Mouse (Mus musculus): ENCODE results near the gene Gnb3. TPM values are rescaled to one million over a fixed set of nuclear protein-coding genes. Genes with fewer than 3 reads are reported as not detected.
A peak's percentile ranks its signal among the peaks of the same experiment; 100 is the strongest.

Gnb3 gene
- 2.0 and 2.1 TPM in 2 replicates for polyA plus RNA-seq (2015; fragmentation: Nextera tagmentation; extraction: Ambion mirVana)

- 0 out of 2 replicates have a peak within 1 kb of the TSS, but pooled peaks have one; percentile 12 for H3K4me2 ChIP-seq (replicated peaks)
Measured at GRCm38 (mm10) chr6:124840241-124841167, at the start of gene Gnb3. Gene Gnb3 (minus strand): TSS chr6:124840275.

GRCm38 (mm10) chr6:124888555-124889125 lies 48.6 kb upstream of the Gnb3 start:
- Histone ChIP-seq H3K36me3 (no peaks in the 10 kb centered on the region), H3K4me2 (replicated peaks) (no peak overlapping the region), H3K4me1 (no peaks in the 10 kb centered on the region), H3K27me3 (no peaks in the 10 kb centered on the region), H3K9ac (no peak overlapping the region), H3K9me3 (replicated peaks) (no peaks in the 10 kb centered on the region), H3K27ac (replicated peaks) (no peak overlapping the region), H3K4me3 (replicated peaks) (no peak overlapping the region)
- 82% methylated on average over 6 of the region's 6 CpGs for WGBS
- no peak for ATAC-seq (ENCODE audit: insufficient number of reproducible peaks, low FRiP score, low TSS enrichment, low read depth)

More at GRCm38 (mm10) chr6:124840241-124841167, at the start of gene Gnb3:
- peaks cover 6% of the 10 kb centered on the region for H3K4me1 ChIP-seq
- H3K9me3 ChIP-seq (replicated peaks), result no peaks in the 10 kb centered on the region
- peaks cover 27% of the 10 kb centered on the region; the same call in 1 of the 2 replicates for H3K36me3 ChIP-seq
- H3K27ac ChIP-seq (replicated peaks), result no peak within 1 kb of the TSS
- H3K4me3 ChIP-seq (replicated peaks), result no peak within 1 kb of the TSS
- ATAC-seq (ENCODE audit: insufficient number of reproducible peaks, low FRiP score, low TSS enrichment, low read depth), result peak; percentile 18; the same call in 1 of the 2 replicates
- no peak within 1 kb of the TSS for H3K9ac ChIP-seq
- no peaks in the 10 kb centered on the region for H3K27me3 ChIP-seq
- WGBS, result 26% methylated on average over 15 of the region's 15 CpGs

- H3K36me3 ChIP-seq, result no peaks in the 10 kb centered on the region
- no peaks in the 10 kb centered on the region for H3K4me1 ChIP-seq
- ATAC-seq (ENCODE audit: insufficient number of reproducible peaks, low FRiP score, low TSS enrichment, low read depth), result no peak
- H3K4me2 ChIP-seq (replicated peaks), result no peak within 1 kb of the TSS
- H3K27me3 ChIP-seq, result no peaks in the 10 kb centered on the region
- no peak within 1 kb of the TSS for H3K9ac ChIP-seq
- H3K4me3 ChIP-seq (replicated peaks), result no peak within 1 kb of the TSS
- H3K27ac ChIP-seq (replicated peaks), result no peak within 1 kb of the TSS
- WGBS, result 81% methylated on average over 9 of the region's 9 CpGs
- H3K9me3 ChIP-seq (replicated peaks), result no peaks in the 10 kb centered on the region
Measured at GRCm38 (mm10) chr6:124887986-124888385, 47.9 kb upstream of the Gnb3 start, which contains the start of gene Cd4. Gene Cd4 (minus strand): TSS chr6:124888221.

GRCm38 (mm10) chr6:124885956-124886381 lies 45.9 kb upstream of the Gnb3 start:
- Histone ChIP-seq H3K4me3 (replicated peaks) (no peak overlapping the region), H3K4me2 (replicated peaks) (no peak overlapping the region), H3K27me3 (no peaks in the 10 kb centered on the region), H3K9me3 (replicated peaks) (no peaks in the 10 kb centered on the region), H3K36me3 (no peaks in the 10 kb centered on the region), H3K27ac (replicated peaks) (no peak overlapping the region), H3K9ac (no peak overlapping the region), H3K4me1 (no peaks in the 10 kb centered on the region)
- ATAC-seq (ENCODE audit: insufficient number of reproducible peaks, low FRiP score, low TSS enrichment, low read depth), result no peak
- WGBS, result 81% methylated on average over 8 of the region's 8 CpGs

GRCm38 (mm10) chr6:124884714-124885500 lies 44.8 kb upstream of the Gnb3 start:
- H3K9me3 ChIP-seq (replicated peaks), result no peaks in the 10 kb centered on the region
- WGBS, result 69% methylated on average over 10 of the region's 10 CpGs
- H3K9ac ChIP-seq, result no peak overlapping the region
- no peak for ATAC-seq (ENCODE audit: insufficient number of reproducible peaks, low FRiP score, low TSS enrichment, low read depth)
- H3K27ac ChIP-seq (replicated peaks), result no peak overlapping the region
- H3K4me1 ChIP-seq, result no peaks in the 10 kb centered on the region
- H3K4me3 ChIP-seq (replicated peaks), result no peak overlapping the region
- H3K27me3 ChIP-seq, result no peaks in the 10 kb centered on the region
- H3K36me3 ChIP-seq, result no peaks in the 10 kb centered on the region
- H3K4me2 ChIP-seq (replicated peaks), result no peak overlapping the region

GRCm38 (mm10) chr6:124883351-124883750 lies 43.3 kb upstream of the Gnb3 start:
- no peak overlapping the region for H3K9ac ChIP-seq
- H3K27me3 ChIP-seq, result no peaks in the 10 kb centered on the region
- 75% methylated on average over 10 of the region's 10 CpGs for WGBS
- no peak overlapping the region for H3K4me3 ChIP-seq (replicated peaks)
- H3K4me2 ChIP-seq (replicated peaks), result no peak overlapping the region
- ATAC-seq (ENCODE audit: insufficient number of reproducible peaks, low FRiP score, low TSS enrichment, low read depth), result no peak
- H3K36me3 ChIP-seq, result no peaks in the 10 kb centered on the region
- H3K4me1 ChIP-seq, result no peaks in the 10 kb centered on the region
- H3K9me3 ChIP-seq (replicated peaks), result no peaks in the 10 kb centered on the region
- H3K27ac ChIP-seq (replicated peaks), result no peak overlapping the region

- 84% methylated on average over 9 of the region's 9 CpGs for WGBS
Measured at GRCm38 (mm10) chr6:124881821-124882220, 41.7 kb upstream of the Gnb3 start.

GRCm38 (mm10) chr6:124879390-124879789 lies 39.3 kb upstream of the Gnb3 start:
- no peak overlapping the region for H3K27ac ChIP-seq (replicated peaks)
- no peak overlapping the region for H3K9ac ChIP-seq
- no peaks in the 10 kb centered on the region for H3K27me3 ChIP-seq
- 49% methylated on average over 6 of the region's 6 CpGs for WGBS
- H3K4me3 ChIP-seq (replicated peaks), result no peak overlapping the region
- no peaks in the 10 kb centered on the region for H3K36me3 ChIP-seq
- no peaks in the 10 kb centered on the region for H3K4me1 ChIP-seq
- H3K4me2 ChIP-seq (replicated peaks), result no peak overlapping the region
- ATAC-seq (ENCODE audit: insufficient number of reproducible peaks, low FRiP score, low TSS enrichment, low read depth), result no peak
- no peaks in the 10 kb centered on the region for H3K9me3 ChIP-seq (replicated peaks)

More at GRCm38 (mm10) chr6:124881821-124882220, 41.7 kb upstream of the Gnb3 start:
- Histone ChIP-seq H3K27ac (replicated peaks) (no peak overlapping the region), H3K9me3 (replicated peaks) (no peaks in the 10 kb centered on the region), H3K4me2 (replicated peaks) (no peak overlapping the region), H3K4me1 (no peaks in the 10 kb centered on the region), H3K9ac (no peak overlapping the region), H3K36me3 (no peaks in the 10 kb centered on the region), H3K4me3 (replicated peaks) (no peak overlapping the region), H3K27me3 (no peaks in the 10 kb centered on the region)
- ATAC-seq (ENCODE audit: insufficient number of reproducible peaks, low FRiP score, low TSS enrichment, low read depth), result no peak

- H3K9me3 ChIP-seq (replicated peaks), result no peaks in the 10 kb centered on the region
- WGBS, result 25% methylated on average over 3 of the region's 3 CpGs
- H3K27ac ChIP-seq (replicated peaks), result no peak overlapping the region
- no peak overlapping the region for H3K9ac ChIP-seq
- ATAC-seq (ENCODE audit: insufficient number of reproducible peaks, low FRiP score, low TSS enrichment, low read depth), result no peak
- H3K4me2 ChIP-seq (replicated peaks), result no peak overlapping the region
- no peak overlapping the region for H3K4me3 ChIP-seq (replicated peaks)
- H3K27me3 ChIP-seq, result no peaks in the 10 kb centered on the region
- H3K4me1 ChIP-seq, result no peaks in the 10 kb centered on the region
- no peaks in the 10 kb centered on the region for H3K36me3 ChIP-seq
Measured at GRCm38 (mm10) chr6:124874348-124874747, 34.3 kb upstream of the Gnb3 start.

GRCm38 (mm10) chr6:124866560-124866959 lies 26.5 kb upstream of the Gnb3 start:
- Histone ChIP-seq H3K36me3 (no peaks in the 10 kb centered on the region), H3K9me3 (replicated peaks) (no peaks in the 10 kb centered on the region), H3K9ac (no peak overlapping the region), H3K27me3 (no peaks in the 10 kb centered on the region; the same call in none of the 2 replicates), H3K4me2 (replicated peaks) (no peak overlapping the region), H3K4me3 (replicated peaks) (no peak overlapping the region), H3K27ac (replicated peaks) (no peak overlapping the region), H3K4me1 (peaks cover 27% of the 10 kb centered on the region)
- WGBS, result 45% methylated on average over 6 of the region's 7 CpGs
- no peak for ATAC-seq (ENCODE audit: insufficient number of reproducible peaks, low FRiP score, low TSS enrichment, low read depth)
